Mouse (Mus musculus): ENCODE measurements around the gene Olfr455.

DNA sequence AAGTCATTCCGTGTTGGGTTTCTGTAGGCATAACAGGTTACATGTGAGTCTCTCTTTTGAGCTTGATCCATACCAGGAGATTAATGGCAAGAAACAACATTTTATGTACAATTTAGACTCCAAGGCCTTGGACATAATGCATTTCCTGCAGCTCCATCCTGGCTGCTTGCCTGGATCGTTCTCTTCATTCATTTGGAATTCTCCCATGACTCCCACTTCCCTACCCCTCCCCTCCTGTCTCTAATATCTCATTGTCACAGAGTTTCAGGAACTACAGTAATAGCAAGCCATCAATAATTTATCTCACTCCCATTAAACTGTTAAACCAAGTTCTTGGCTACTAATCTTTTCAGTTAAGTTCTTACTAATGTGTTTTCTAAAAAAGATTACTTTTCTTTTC is 43.9 kb downstream of the Olfr455 start:
- TF ChIP-seq POLR2A (IDR thresholded peaks at IDR 0.05; ENCODE audit: extremely low read depth, insufficient read depth, low read length) (no peak), CTCF (IDR thresholded peaks at IDR 0.05; ENCODE audit: low read depth, low read length) (no peak)

Data from liver, adult 2 months (tissue).